Mouse (Mus musculus): ENCODE data around the gene Mtss1l. TPM values are rescaled to one million over a fixed set of nuclear protein-coding genes. Genes with fewer than 3 reads are reported as not detected.

Gene Mtss1l
- polyA plus RNA-seq, 1 experiment from 2014 or later, result 6.0 TPM

GRCm38 (mm10) chr8:110761185-110761584 is 39.9 kb downstream of the Mtss1l start:
- Histone ChIP-seq H3K4me2 (no peak overlapping the region), H3K27ac (replicated peaks) (peak overlapping the region; percentile 61), H3K4me1 (peaks cover 10% of the 10 kb centered on the region), H3K27me3 (replicated peaks) (no peaks in the 10 kb centered on the region), H3K9me3 (no peaks in the 10 kb centered on the region), H3K4me3 (no peak overlapping the region), H3K36me3 (no peaks in the 10 kb centered on the region), H3K9ac (no peak overlapping the region)
- WGBS, result 31% methylated on average over 5 of the region's 5 CpGs
- ATAC-seq (ENCODE audit: extremely low read depth, insufficient number of reproducible peaks, low FRiP score, low TSS enrichment), result peak; percentile 42; the same call in 1 of the 2 replicates

GRCm38 (mm10) chr8:110761988-110762387 is 40.7 kb downstream of the Mtss1l start:
- Histone ChIP-seq H3K4me1 (peaks cover 10% of the 10 kb centered on the region), H3K27ac (replicated peaks) (peak overlapping the region; percentile 61; the same call in 1 of the 2 replicates), H3K9me3 (no peaks in the 10 kb centered on the region), H3K4me3 (no peak overlapping the region), H3K9ac (no peak overlapping the region), H3K36me3 (no peaks in the 10 kb centered on the region), H3K27me3 (replicated peaks) (no peaks in the 10 kb centered on the region), H3K4me2 (no peak overlapping the region)
- ATAC-seq (ENCODE audit: extremely low read depth, insufficient number of reproducible peaks, low FRiP score, low TSS enrichment), result no peak
- 49% methylated on average over 6 of the region's 6 CpGs for WGBS

GRCm38 (mm10) chr8:110764671-110765070 is 43.4 kb downstream of the Mtss1l start:
- no peak for ATAC-seq (ENCODE audit: extremely low read depth, insufficient number of reproducible peaks, low FRiP score, low TSS enrichment)
- Histone ChIP-seq H3K9ac (no peak overlapping the region), H3K36me3 (no peaks in the 10 kb centered on the region), H3K4me2 (no peak overlapping the region), H3K27ac (replicated peaks) (no peak overlapping the region), H3K4me3 (no peak overlapping the region), H3K9me3 (no peaks in the 10 kb centered on the region), H3K4me1 (peaks cover 10% of the 10 kb centered on the region), H3K27me3 (replicated peaks) (no peaks in the 10 kb centered on the region)
- 79% methylated on average over 3 of the region's 3 CpGs for WGBS

GRCm38 (mm10) chr8:110767261-110767660 is 46.0 kb downstream of the Mtss1l start:
- Histone ChIP-seq H3K4me2 (no peak overlapping the region), H3K9ac (no peak overlapping the region), H3K36me3 (no peaks in the 10 kb centered on the region), H3K4me1 (peaks cover 2% of the 10 kb centered on the region; the same call in 1 of the 2 replicates), H3K27ac (replicated peaks) (no peak overlapping the region), H3K4me3 (no peak overlapping the region), H3K27me3 (replicated peaks) (no peaks in the 10 kb centered on the region), H3K9me3 (no peaks in the 10 kb centered on the region)
- no peak for ATAC-seq (ENCODE audit: extremely low read depth, insufficient number of reproducible peaks, low FRiP score, low TSS enrichment)
- 78% methylated on average over 6 of the region's 6 CpGs for WGBS

- peaks cover 15% of the 10 kb centered on the region; the same call in 1 of the 2 replicates for H3K4me1 ChIP-seq
- WGBS, result 48% methylated on average over 7 of the region's 7 CpGs
- H3K4me3 ChIP-seq, result no peak overlapping the region
- H3K27ac ChIP-seq (replicated peaks), result peak overlapping the region; percentile 21; the same call in 1 of the 2 replicates
- H3K4me2 ChIP-seq, result no peak overlapping the region
- no peaks in the 10 kb centered on the region for H3K9me3 ChIP-seq
- H3K9ac ChIP-seq, result no peak overlapping the region
- no peaks in the 10 kb centered on the region for H3K27me3 ChIP-seq (replicated peaks)
- H3K36me3 ChIP-seq, result no peaks in the 10 kb centered on the region
- ATAC-seq (ENCODE audit: extremely low read depth, insufficient number of reproducible peaks, low FRiP score, low TSS enrichment), result no peak
These were observed 51.2 kb downstream of the Mtss1l start for GRCm38 (mm10) chr8:110772452-110772851.

GRCm38 (mm10) chr8:110774047-110774446 is 52.8 kb downstream of the Mtss1l start:
- Histone ChIP-seq H3K9ac (no peak overlapping the region), H3K36me3 (no peaks in the 10 kb centered on the region), H3K27me3 (replicated peaks) (no peaks in the 10 kb centered on the region), H3K27ac (replicated peaks) (no peak overlapping the region; the same call in 1 of the 2 replicates), H3K4me1 (peaks cover 15% of the 10 kb centered on the region; the same call in 1 of the 2 replicates), H3K4me2 (no peak overlapping the region), H3K9me3 (no peaks in the 10 kb centered on the region), H3K4me3 (no peak overlapping the region)
- ATAC-seq (ENCODE audit: extremely low read depth, insufficient number of reproducible peaks, low FRiP score, low TSS enrichment), result no peak
- WGBS, result 53% methylated on average over 3 of the region's 3 CpGs

- 81% methylated on average over 6 of the region's 6 CpGs for WGBS
- Histone ChIP-seq H3K9me3 (no peaks in the 10 kb centered on the region), H3K36me3 (no peaks in the 10 kb centered on the region), H3K9ac (no peak overlapping the region), H3K4me1 (peaks cover 15% of the 10 kb centered on the region; the same call in 1 of the 2 replicates), H3K27ac (replicated peaks) (0 out of 2 replicates have a peak overlapping the region, but pooled peaks have one; percentile 8), H3K4me2 (no peak overlapping the region), H3K4me3 (no peak overlapping the region), H3K27me3 (replicated peaks) (no peaks in the 10 kb centered on the region)
- ATAC-seq (ENCODE audit: extremely low read depth, insufficient number of reproducible peaks, low FRiP score, low TSS enrichment), result no peak
These were observed 53.4 kb downstream of the Mtss1l start for GRCm38 (mm10) chr8:110774725-110775124.

- no peaks in the 10 kb centered on the region for H3K36me3 ChIP-seq
- H3K27ac ChIP-seq (replicated peaks), result no peak overlapping the region
- no peak overlapping the region for H3K4me3 ChIP-seq
- WGBS, result 68% methylated on average over 8 of the region's 8 CpGs
- no peak overlapping the region for H3K9ac ChIP-seq
- no peak overlapping the region for H3K4me2 ChIP-seq
- no peaks in the 10 kb centered on the region for H3K27me3 ChIP-seq (replicated peaks)
- no peak for ATAC-seq (ENCODE audit: extremely low read depth, insufficient number of reproducible peaks, low FRiP score, low TSS enrichment)
- H3K4me1 ChIP-seq, result peaks cover 15% of the 10 kb centered on the region; the same call in 1 of the 2 replicates
- H3K9me3 ChIP-seq, result no peaks in the 10 kb centered on the region
These were observed 54.0 kb downstream of the Mtss1l start for GRCm38 (mm10) chr8:110775316-110775715.

- H3K9me3 ChIP-seq, result no peaks in the 10 kb centered on the region
- no peak overlapping the region for H3K27ac ChIP-seq (replicated peaks)
- H3K4me2 ChIP-seq, result no peak overlapping the region
- no peaks in the 10 kb centered on the region for H3K27me3 ChIP-seq (replicated peaks)
- peaks cover 15% of the 10 kb centered on the region; the same call in 1 of the 2 replicates for H3K4me1 ChIP-seq
- no peak overlapping the region for H3K4me3 ChIP-seq
- WGBS, result 68% methylated on average over 3 of the region's 3 CpGs
- no peak overlapping the region for H3K9ac ChIP-seq
- H3K36me3 ChIP-seq, result no peaks in the 10 kb centered on the region
- ATAC-seq (ENCODE audit: extremely low read depth, insufficient number of reproducible peaks, low FRiP score, low TSS enrichment), result no peak
These were observed 54.4 kb downstream of the Mtss1l start for GRCm38 (mm10) chr8:110775721-110776120.

- no peaks in the 10 kb centered on the region for H3K9me3 ChIP-seq
- WGBS, result 91% methylated on average over 3 of the region's 3 CpGs
- no peak overlapping the region for H3K4me2 ChIP-seq
- no peaks in the 10 kb centered on the region for H3K36me3 ChIP-seq
- no peak overlapping the region for H3K4me3 ChIP-seq
- no peak overlapping the region for H3K27ac ChIP-seq (replicated peaks)
- ATAC-seq (ENCODE audit: extremely low read depth, insufficient number of reproducible peaks, low FRiP score, low TSS enrichment), result no peak
- H3K27me3 ChIP-seq (replicated peaks), result no peaks in the 10 kb centered on the region
- H3K4me1 ChIP-seq, result peaks cover 15% of the 10 kb centered on the region; the same call in 1 of the 2 replicates
- H3K9ac ChIP-seq, result no peak overlapping the region
These were observed 55.1 kb downstream of the Mtss1l start for GRCm38 (mm10) chr8:110776335-110776734.

GRCm38 (mm10) chr8:110779924-110780718 is 58.8 kb downstream of the Mtss1l start:
- H3K4me1 ChIP-seq, result no peaks in the 10 kb centered on the region
- no peak for ATAC-seq (ENCODE audit: extremely low read depth, insufficient number of reproducible peaks, low FRiP score, low TSS enrichment)
- H3K27ac ChIP-seq (replicated peaks), result no peak overlapping the region
- no peak overlapping the region for H3K9ac ChIP-seq
- H3K27me3 ChIP-seq (replicated peaks), result no peaks in the 10 kb centered on the region
- no peaks in the 10 kb centered on the region for H3K36me3 ChIP-seq
- H3K4me3 ChIP-seq, result no peak overlapping the region
- WGBS, result 71% methylated on average over 13 of the region's 13 CpGs
- no peak overlapping the region for H3K4me2 ChIP-seq
- no peaks in the 10 kb centered on the region for H3K9me3 ChIP-seq

- Histone ChIP-seq H3K27ac (replicated peaks) (no peak overlapping the region), H3K4me3 (no peak overlapping the region), H3K9ac (no peak overlapping the region), H3K4me2 (no peak overlapping the region), H3K4me1 (peaks cover 13% of the 10 kb centered on the region; the same call in 1 of the 2 replicates), H3K9me3 (no peaks in the 10 kb centered on the region), H3K36me3 (no peaks in the 10 kb centered on the region), H3K27me3 (replicated peaks) (no peaks in the 10 kb centered on the region)
- ATAC-seq (ENCODE audit: extremely low read depth, insufficient number of reproducible peaks, low FRiP score, low TSS enrichment), result no peak
- WGBS, result 66% methylated on average over 2 of the region's 2 CpGs
These were observed 64.1 kb downstream of the Mtss1l start for GRCm38 (mm10) chr8:110785366-110785765.

Measured in heart, embryonic 13.5 days (tissue).